Mouse (Mus musculus): Measurements from ENCODE around the gene Plch2. TPM values are rescaled to one million over a fixed set of nuclear protein-coding genes. Genes with fewer than 3 reads are reported as not detected.

Plch2 gene
- total RNA-seq, 2 experiments from 2014 or later, result 76.2 to 81.5 TPM

GRCm38 (mm10) chr4:154946319-154946718 lies 110.3 kb downstream of the Plch2 start:
- intact Hi-C loops (cut with DNase I), result no loop called here
- peak in 1 of 2 experiments; percentile 71 for DNase-seq (ENCODE audit: low spot score in 2 of 2)

- peak; percentile 80 to 91 for DNase-seq (ENCODE audit: low spot score in 2 of 2)
- intact Hi-C loops (cut with DNase I), result loop anchor here (1.0 to 5.0 kb wide), 3 partner anchors 20 to 66 kb away; partner anchors contain the start of gene Pank4
Measured at GRCm38 (mm10) chr4:154944121-154944590, 112.4 kb downstream of the Plch2 start.

- no peak for DNase-seq (ENCODE audit: low spot score in 2 of 2)
Measured at GRCm38 (mm10) chr4:154943323-154944039, 113.1 kb downstream of the Plch2 start.

GRCm38 (mm10) chr4:154942632-154943322 lies 113.8 kb downstream of the Plch2 start:
- intact Hi-C loops (cut with DNase I), result loop anchor here (5.0 kb wide), 1 partner anchor 35 kb away; no protein-coding TSS in a partner anchor
- DNase-seq (ENCODE audit: low spot score in 2 of 2), result no peak

More at GRCm38 (mm10) chr4:154943323-154944039, 113.1 kb downstream of the Plch2 start:
- intact Hi-C loops (cut with DNase I), result loop anchor here (1.0 to 5.0 kb wide), 3 partner anchors 21 to 65 kb away; partner anchors contain the start of gene Pank4

- intact Hi-C loops (cut with DNase I), result loop anchor here (5.0 kb wide), 1 partner anchor 35 kb away; no protein-coding TSS in a partner anchor
- no peak for DNase-seq (ENCODE audit: low spot score in 2 of 2)
Measured at GRCm38 (mm10) chr4:154941831-154942230, 114.8 kb downstream of the Plch2 start.

GRCm38 (mm10) chr4:154940156-154940555 lies 116.4 kb downstream of the Plch2 start:
- DNase-seq (ENCODE audit: low spot score in 2 of 2), result no peak
- intact Hi-C loops (cut with DNase I), result loop anchor here (5.0 kb wide), 1 partner anchor 33 kb away; no protein-coding TSS in a partner anchor

GRCm38 (mm10) chr4:154937746-154938145 lies 118.8 kb downstream of the Plch2 start:
- no peak for DNase-seq (ENCODE audit: low spot score in 2 of 2)
- intact Hi-C loops (cut with DNase I), result no loop called here

- intact Hi-C loops (cut with DNase I), result no loop called here
Measured at GRCm38 (mm10) chr4:154936542-154937255, 119.9 kb downstream of the Plch2 start.

GRCm38 (mm10) chr4:154935788-154936187 lies 120.8 kb downstream of the Plch2 start:
- intact Hi-C loops (cut with DNase I), result no loop called here
- DNase-seq (ENCODE audit: low spot score in 2 of 2), result no peak

More at GRCm38 (mm10) chr4:154936542-154937255, 119.9 kb downstream of the Plch2 start:
- no peak for DNase-seq (ENCODE audit: low spot score in 2 of 2)

- intact Hi-C loops (cut with DNase I), result no loop called here
- no peak for DNase-seq (ENCODE audit: low spot score in 2 of 2)
Measured at GRCm38 (mm10) chr4:154934800-154935199, 121.8 kb downstream of the Plch2 start.

- intact Hi-C loops (cut with DNase I), result no loop called here
Measured at GRCm38 (mm10) chr4:154933306-154933907, 123.2 kb downstream of the Plch2 start.

More at GRCm38 (mm10) chr4:154933306-154933907, 123.2 kb downstream of the Plch2 start:
- DNase-seq (ENCODE audit: low spot score in 2 of 2), result no peak

Other genes with a start within 250 kb of the Plch2 start
- 1 to 10 TPM; 2.4 to 2.7 TPM for gene Ttc34, start 219.3 kb downstream of the Plch2 start, total RNA-seq (2021)
- under 1 TPM; 0.48 to 0.85 TPM for gene Mmel1, start 187.2 kb downstream of the Plch2 start, total RNA-seq (2021)
- gene Fam213b, start 157.6 kb downstream of the Plch2 start, total RNA-seq (2021), result 10 to 100 TPM; 47.5 to 51.4 TPM
- 1 to 10 TPM; 1.3 to 1.7 TPM for gene Tnfrsf14, start 128.2 kb downstream of the Plch2 start, total RNA-seq (2021)
- 10 to 100 TPM; 35.8 to 41.3 TPM for gene Hes5, start 95.9 kb downstream of the Plch2 start, total RNA-seq (2021)
- gene Pank4, start 92.7 kb downstream of the Plch2 start, total RNA-seq (2021), result 10 to 100 TPM; 37.6 to 39.8 TPM
- gene Pex10, start 10.2 kb upstream of the Plch2 start, total RNA-seq (2021), result 10 to 100 TPM; 18.7 to 20.2 TPM
- gene Rer1, start 29.6 kb upstream of the Plch2 start, total RNA-seq (2021), result 10 to 100 TPM; 60.9 to 69.4 TPM
- gene Morn1, start 29.8 kb upstream of the Plch2 start, total RNA-seq (2021), result 1 to 10 TPM; 8.6 to 9.7 TPM
- gene Ski, start 165.8 kb upstream of the Plch2 start, total RNA-seq (2021), result 100 to 1,000 TPM; 111 to 112 TPM
- gene Faap20, start 193.0 kb upstream of the Plch2 start, total RNA-seq (2021), result 10 to 100 TPM; 24.2 to 27.3 TPM